Mouse (Mus musculus): ENCODE measurements around the gene Olfr412. TPM values are rescaled to one million over a fixed set of nuclear protein-coding genes. Genes with fewer than 3 reads are reported as not detected.

Olfr412 gene
- not detected in 2 replicates for polyA plus RNA-seq (2016; fragmentation: Nextera tagmentation; extraction: Ambion mirVana)

- no peak within 1 kb of the TSS for H3K27ac ChIP-seq (replicated peaks)
- H3K4me1 ChIP-seq: no peaks in the 10 kb centered on the region
- no peaks in the 10 kb centered on the region for H3K36me3 ChIP-seq (replicated peaks)
- no peak within 1 kb of the TSS for H3K4me3 ChIP-seq
- DNase-seq (ENCODE audit: low spot score): no peak
- WGBS: 80% methylated on average over 1 of the region's 1 CpGs
- no peaks in the 10 kb centered on the region for H3K27me3 ChIP-seq (replicated peaks; ENCODE audit: low read depth, poor library complexity, severe bottlenecking)
- H3K9me3 ChIP-seq: peaks cover 16% of the 10 kb centered on the region
Measured at GRCm38 (mm10) chr11:74361769-74362168, at the start of gene Olfr412. Olfr412 (plus strand) TSS chr11:74362069.

DNA sequence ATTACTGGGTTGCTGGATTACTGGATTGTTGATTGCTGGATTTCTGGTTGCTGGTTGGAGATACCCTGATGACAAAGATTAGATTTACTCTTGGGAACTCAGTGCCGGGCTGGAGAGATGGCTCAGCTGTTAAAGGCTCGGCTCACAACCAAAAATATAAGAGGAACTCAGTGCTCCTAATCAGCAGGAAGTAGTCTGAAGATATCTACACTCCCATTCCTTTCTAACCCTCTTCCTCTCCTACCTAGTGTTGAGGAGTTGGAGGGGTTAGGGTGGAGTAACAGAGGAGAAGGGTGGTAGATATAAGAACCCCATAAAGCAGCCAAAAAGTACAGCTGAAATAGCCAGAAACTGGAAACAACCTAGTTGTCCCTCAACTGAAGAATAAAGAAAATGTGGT, 35.8 kb upstream of the Olfr412 start:
- WGBS: 79% methylated on average over 2 of the region's 2 CpGs
- H3K27me3 ChIP-seq (replicated peaks; ENCODE audit: low read depth, poor library complexity, severe bottlenecking): no peaks in the 10 kb centered on the region
- no peak for DNase-seq (ENCODE audit: low spot score)
- H3K4me1 ChIP-seq: no peaks in the 10 kb centered on the region
- H3K27ac ChIP-seq (replicated peaks): no peak overlapping the region
- H3K9me3 ChIP-seq: peaks cover 8% of the 10 kb centered on the region; the same call in 1 of the 2 replicates
- H3K4me3 ChIP-seq: no peak overlapping the region
- H3K36me3 ChIP-seq (replicated peaks): no peaks in the 10 kb centered on the region

DNA sequence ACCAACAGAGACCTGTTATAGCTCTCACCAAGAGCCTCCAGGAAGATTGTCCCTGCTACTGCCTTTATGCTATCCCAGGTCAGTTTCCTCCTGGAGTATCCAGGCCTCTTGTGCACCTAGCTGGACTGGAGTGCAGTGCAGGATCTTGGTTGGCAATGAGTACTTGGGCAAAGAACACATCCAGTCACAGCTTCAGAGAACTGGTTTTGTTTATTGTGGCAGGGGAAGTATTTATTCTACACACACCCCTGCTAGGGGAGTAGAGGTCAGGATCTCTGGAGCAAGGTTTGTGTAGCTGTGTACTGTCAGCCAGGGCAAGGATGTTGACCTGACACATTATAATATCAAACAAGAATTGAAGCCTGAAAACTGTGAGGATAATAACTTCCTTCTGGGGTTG, 33.1 kb upstream of the Olfr412 start:
- no peaks in the 10 kb centered on the region for H3K27me3 ChIP-seq (replicated peaks; ENCODE audit: low read depth, poor library complexity, severe bottlenecking)
- no peaks in the 10 kb centered on the region for H3K4me1 ChIP-seq
- no peak overlapping the region for H3K4me3 ChIP-seq
- no peak for DNase-seq (ENCODE audit: low spot score)
- H3K9me3 ChIP-seq: no peaks in the 10 kb centered on the region
- no peak overlapping the region for H3K27ac ChIP-seq (replicated peaks)
- no peaks in the 10 kb centered on the region for H3K36me3 ChIP-seq (replicated peaks)

- no peaks in the 10 kb centered on the region for H3K27me3 ChIP-seq (replicated peaks; ENCODE audit: low read depth, poor library complexity, severe bottlenecking)
- H3K4me1 ChIP-seq: no peaks in the 10 kb centered on the region
- DNase-seq (ENCODE audit: low spot score): no peak
- WGBS: 80% methylated on average over 6 of the region's 6 CpGs
- no peak within 1 kb of the TSS for H3K4me3 ChIP-seq
- no peaks in the 10 kb centered on the region for H3K36me3 ChIP-seq (replicated peaks)
- no peaks in the 10 kb centered on the region for H3K9me3 ChIP-seq
- H3K27ac ChIP-seq (replicated peaks): no peak within 1 kb of the TSS
Measured at GRCm38 (mm10) chr11:74337931-74338330, 23.9 kb upstream of the Olfr412 start, which contains the start of gene Olfr410. Olfr410 (minus strand) TSS chr11:74338031.

- H3K9me3 ChIP-seq: 0 out of 2 replicates have a peak, but pooled peaks cover 5% of the 10 kb centered on the region
- WGBS: 82% methylated on average over 3 of the region's 3 CpGs
Measured at GRCm38 (mm10) chr11:74352550-74352949, 9.3 kb upstream of the Olfr412 start, which contains the start of gene Olfr411. Olfr411 (minus strand) TSS chr11:74352650.

DNA sequence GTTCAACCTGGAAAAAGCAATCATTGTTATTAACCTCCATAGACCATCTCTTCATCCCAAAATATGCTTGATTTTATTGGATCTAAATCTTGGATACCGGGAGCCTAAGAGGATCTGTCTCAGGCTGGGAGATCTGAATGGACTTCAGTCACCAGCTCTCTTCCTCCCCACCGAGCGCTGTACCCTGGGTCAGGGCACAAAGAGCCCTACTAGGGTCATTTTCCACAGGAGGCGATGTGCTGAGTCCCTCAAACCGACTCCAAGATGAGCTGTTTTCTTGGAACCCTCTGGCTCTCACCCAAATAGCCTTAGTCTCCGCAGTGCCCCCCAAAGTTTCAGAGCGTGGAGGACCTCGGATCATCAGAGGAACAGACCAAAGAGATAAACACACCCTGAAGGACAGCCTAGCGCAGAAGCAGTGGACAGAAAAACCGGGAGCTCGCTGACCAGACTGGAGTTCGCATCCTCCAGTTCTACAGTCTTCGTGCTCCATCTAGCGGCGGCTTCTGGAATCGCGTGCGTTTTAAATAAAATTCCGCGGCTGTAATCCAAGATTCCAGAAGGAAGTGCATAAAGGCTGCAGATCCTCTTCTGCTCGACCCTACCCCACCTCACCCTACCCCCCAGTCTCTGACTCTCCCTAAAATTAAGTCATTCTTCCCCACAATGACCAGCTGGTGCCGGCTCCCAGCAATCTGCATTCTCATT, 9.7 kb downstream of the Olfr412 start:
- WGBS: 12% methylated on average over 22 of the region's 22 CpGs
- H3K9me3 ChIP-seq: no peaks in the 10 kb centered on the region
- peaks cover 16% of the 10 kb centered on the region for H3K27me3 ChIP-seq (replicated peaks; ENCODE audit: low read depth, poor library complexity, severe bottlenecking)
- H3K4me1 ChIP-seq: no peaks in the 10 kb centered on the region
- H3K4me3 ChIP-seq: no peak overlapping the region
- no peaks in the 10 kb centered on the region for H3K36me3 ChIP-seq (replicated peaks)
- H3K27ac ChIP-seq (replicated peaks): no peak overlapping the region
- peak; percentile 82 for DNase-seq (ENCODE audit: low spot score)

More at GRCm38 (mm10) chr11:74352550-74352949, 9.3 kb upstream of the Olfr412 start, which contains the start of gene Olfr411:
- no peak for DNase-seq (ENCODE audit: low spot score)
- no peaks in the 10 kb centered on the region for H3K27me3 ChIP-seq (replicated peaks; ENCODE audit: low read depth, poor library complexity, severe bottlenecking)
- H3K27ac ChIP-seq (replicated peaks): no peak within 1 kb of the TSS
- H3K36me3 ChIP-seq (replicated peaks): no peaks in the 10 kb centered on the region
- H3K4me1 ChIP-seq: no peaks in the 10 kb centered on the region
- no peak within 1 kb of the TSS for H3K4me3 ChIP-seq

DNA sequence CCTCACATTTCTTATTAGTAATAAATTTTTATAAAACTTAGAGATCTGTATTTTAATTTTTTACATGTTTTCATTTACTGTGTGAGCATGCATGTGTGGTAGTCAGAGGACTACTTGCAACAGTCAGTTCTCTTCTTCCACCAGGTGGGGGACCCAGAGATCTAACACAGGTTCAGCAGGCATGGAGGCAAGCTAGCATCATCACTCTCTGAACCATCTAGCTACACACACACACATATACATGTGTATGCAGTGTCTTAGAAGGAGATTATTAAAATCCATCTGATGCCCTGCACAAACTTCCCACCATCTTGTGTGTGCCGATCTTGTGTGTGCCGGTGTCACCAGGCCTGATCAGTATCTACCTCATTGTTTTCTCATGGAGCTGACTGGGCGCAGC, 15.0 kb downstream of the Olfr412 start:
- Histone ChIP-seq H3K27me3 (replicated peaks; ENCODE audit: low read depth, poor library complexity, severe bottlenecking) (peaks cover 4% of the 10 kb centered on the region; the same call in 1 of the 2 replicates), H3K4me3 (no peak overlapping the region), H3K4me1 (peaks cover 7% of the 10 kb centered on the region), H3K36me3 (replicated peaks) (no peaks in the 10 kb centered on the region), H3K9me3 (no peaks in the 10 kb centered on the region), H3K27ac (replicated peaks) (no peak overlapping the region)
- DNase-seq (ENCODE audit: low spot score): peak; percentile 61
- 71% methylated on average over 3 of the region's 3 CpGs for WGBS

GRCm38 (mm10) chr11:74379166-74379873, 17.5 kb downstream of the Olfr412 start:
- DNase-seq (ENCODE audit: low spot score): no peak
- Histone ChIP-seq H3K4me1 (peaks cover 7% of the 10 kb centered on the region), H3K4me3 (no peak overlapping the region), H3K36me3 (replicated peaks) (no peaks in the 10 kb centered on the region), H3K27me3 (replicated peaks; ENCODE audit: low read depth, poor library complexity, severe bottlenecking) (peaks cover 4% of the 10 kb centered on the region; the same call in 1 of the 2 replicates), H3K9me3 (no peaks in the 10 kb centered on the region), H3K27ac (replicated peaks) (no peak overlapping the region)
- 75% methylated on average over 4 of the region's 4 CpGs for WGBS

DNA sequence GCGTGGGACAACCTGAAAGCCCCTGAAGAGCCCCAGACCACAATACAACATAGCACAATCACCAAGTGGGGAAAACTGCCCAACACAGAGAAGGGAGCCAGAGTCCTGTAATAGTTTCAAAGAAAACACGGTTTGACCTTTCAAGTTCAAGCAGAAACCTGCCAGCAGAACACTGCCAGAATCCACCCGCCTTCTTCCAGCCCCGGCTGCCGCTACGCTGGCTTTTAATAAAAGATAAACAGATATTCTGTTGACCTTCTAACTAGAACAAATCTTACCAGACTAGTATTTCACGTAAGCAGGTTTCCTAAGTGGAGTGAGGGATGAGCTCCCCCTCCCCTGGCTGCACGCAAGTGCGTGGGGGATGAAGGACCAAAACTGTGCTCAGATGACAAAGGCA, 23.8 kb downstream of the Olfr412 start:
- Histone ChIP-seq H3K4me1 (peaks cover 21% of the 10 kb centered on the region), H3K27ac (replicated peaks) (no peak overlapping the region)
- 76% methylated on average over 9 of the region's 9 CpGs for WGBS

GRCm38 (mm10) chr11:74387203-74387602, 25.3 kb downstream of the Olfr412 start:
- Histone ChIP-seq H3K4me3 (no peak overlapping the region), H3K4me1 (peaks cover 21% of the 10 kb centered on the region), H3K27me3 (replicated peaks; ENCODE audit: low read depth, poor library complexity, severe bottlenecking) (peaks cover 3% of the 10 kb centered on the region; the same call in 1 of the 2 replicates), H3K36me3 (replicated peaks) (no peaks in the 10 kb centered on the region), H3K27ac (replicated peaks) (no peak overlapping the region), H3K9me3 (no peaks in the 10 kb centered on the region)
- no peak for DNase-seq (ENCODE audit: low spot score)
- 83% methylated on average over 5 of the region's 5 CpGs for WGBS

More for the DNA sequence above, 23.8 kb downstream of the Olfr412 start:
- no peaks in the 10 kb centered on the region for H3K36me3 ChIP-seq (replicated peaks)
- no peaks in the 10 kb centered on the region for H3K9me3 ChIP-seq
- no peak overlapping the region for H3K4me3 ChIP-seq
- no peaks in the 10 kb centered on the region for H3K27me3 ChIP-seq (replicated peaks; ENCODE audit: low read depth, poor library complexity, severe bottlenecking)
- DNase-seq (ENCODE audit: low spot score): no peak

GRCm38 (mm10) chr11:74391899-74392298, 30.0 kb downstream of the Olfr412 start:
- H3K4me3 ChIP-seq: no peak overlapping the region
- WGBS: 87% methylated on average over 11 of the region's 11 CpGs

GRCm38 (mm10) chr11:74392903-74393302, 31.0 kb downstream of the Olfr412 start:
- no peak overlapping the region for H3K4me3 ChIP-seq
- no peaks in the 10 kb centered on the region for H3K9me3 ChIP-seq
- no peak overlapping the region for H3K27ac ChIP-seq (replicated peaks)
- no peaks in the 10 kb centered on the region for H3K36me3 ChIP-seq (replicated peaks)
- WGBS: 81% methylated on average over 6 of the region's 6 CpGs
- DNase-seq (ENCODE audit: low spot score): no peak
- peaks cover 5% of the 10 kb centered on the region; the same call in 1 of the 2 replicates for H3K27me3 ChIP-seq (replicated peaks; ENCODE audit: low read depth, poor library complexity, severe bottlenecking)
- H3K4me1 ChIP-seq: peaks cover 18% of the 10 kb centered on the region

More at GRCm38 (mm10) chr11:74391899-74392298, 30.0 kb downstream of the Olfr412 start:
- peaks cover 18% of the 10 kb centered on the region for H3K4me1 ChIP-seq
- H3K27me3 ChIP-seq (replicated peaks; ENCODE audit: low read depth, poor library complexity, severe bottlenecking): peaks cover 5% of the 10 kb centered on the region; the same call in 1 of the 2 replicates
- H3K36me3 ChIP-seq (replicated peaks): no peaks in the 10 kb centered on the region
- H3K9me3 ChIP-seq: no peaks in the 10 kb centered on the region
- no peak overlapping the region for H3K27ac ChIP-seq (replicated peaks)
- no peak for DNase-seq (ENCODE audit: low spot score)

Data from embryonic facial prominence, embryonic 10.5 days (tissue).